ENCODE assay signal across 19 mouse cellular contexts in genomic region chr3:71545821-71546220, GRCm38 (mm10).
DNase-seq lines count a peak whose midpoint lies in the region; ATAC-seq and TF ChIP-seq lines count a peak whose summit lies in the region.
"Had no signal": no experiment of that assay in that cellular context is flagged by ENCODE, and none has a peak within 500 bp of the region (broad histone marks: within the 10 kb centered on the region; RNA-seq: fewer than 3 reads in every experiment).

No protein-coding gene starts in this region.

- DNase-seq in hindbrain, embryonic 10.5 days (ENCODE audit: low spot score), result no peak
- DNase-seq: adrenal gland, adult 2 months; adrenal gland, adult 8-10 months; adrenal gland, postnatal 10 days; adrenal gland, postnatal 14 days; adrenal gland, postnatal 25 days; adrenal gland, postnatal 36 days; B cell, adult 2 months; cerebellum, adult 11 months; cerebellum, adult 11-12 months; cerebellum, adult 18-20 months had no signal

- no peak overlapping the region for H3K4me2 ChIP-seq in intestine, embryonic 15.5 days (replicated peaks)
- H3K4me2 ChIP-seq in intestine, postnatal 0 days (replicated peaks; ENCODE audit: low read depth), result no peak overlapping the region
- H3K4me2 ChIP-seq in intestine, embryonic 16.5 days (ENCODE audit: low read depth, low read length), result no peak overlapping the region

- H3K4me1 ChIP-seq in intestine, embryonic 15.5 days (replicated peaks), result no peaks in the 10 kb centered on the region
- H3K4me1 ChIP-seq in intestine, postnatal 0 days (replicated peaks; ENCODE audit: control insufficient read depth, insufficient read depth, low read length), result no peaks in the 10 kb centered on the region
- no peaks in the 10 kb centered on the region for H3K4me1 ChIP-seq in intestine, embryonic 16.5 days (ENCODE audit: control insufficient read depth, insufficient read depth, low read length)
- no peaks in the 10 kb centered on the region for H3K4me1 ChIP-seq in hindbrain, embryonic 10.5 days (replicated peaks)

- H3K27ac ChIP-seq in intestine, embryonic 15.5 days, result no peak overlapping the region
- no peak overlapping the region for H3K27ac ChIP-seq in intestine, postnatal 0 days (ENCODE audit: low read depth, low read length)
- H3K27ac ChIP-seq in intestine, embryonic 16.5 days (ENCODE audit: low read length), result no peak overlapping the region
- no peak overlapping the region for H3K27ac ChIP-seq in hindbrain, embryonic 10.5 days

- H3K27me3 ChIP-seq in intestine, embryonic 15.5 days (replicated peaks), result no peaks in the 10 kb centered on the region
- H3K27me3 ChIP-seq in intestine, postnatal 0 days (replicated peaks; ENCODE audit: control insufficient read depth, insufficient read depth, low read length), result no peaks in the 10 kb centered on the region
- H3K27me3 ChIP-seq in intestine, embryonic 16.5 days (replicated peaks; ENCODE audit: control insufficient read depth, insufficient read depth, low read length), result no peaks in the 10 kb centered on the region
- H3K27me3 ChIP-seq in hindbrain, embryonic 10.5 days (ENCODE audit: insufficient read depth, poor library complexity, severe bottlenecking), result no peaks in the 10 kb centered on the region
- H3K27me3 ChIP-seq: CH12.LX, Patski had no signal

- no peaks in the 10 kb centered on the region for H3K36me3 ChIP-seq in intestine, embryonic 15.5 days
- no peaks in the 10 kb centered on the region for H3K36me3 ChIP-seq in intestine, postnatal 0 days (ENCODE audit: control insufficient read depth, insufficient read depth)
- H3K36me3 ChIP-seq in intestine, embryonic 16.5 days (ENCODE audit: control insufficient read depth, insufficient read depth, low read length), result no peaks in the 10 kb centered on the region
- no peaks in the 10 kb centered on the region for H3K36me3 ChIP-seq in hindbrain, embryonic 10.5 days
- H3K36me3 ChIP-seq: G1E had no signal

- peak; percentile 61 for ATAC-seq in intestine, embryonic 15.5 days
- no peak for ATAC-seq in intestine, postnatal 0 days
- ATAC-seq in intestine, embryonic 16.5 days, result peak; percentile 76
- ATAC-seq: activated CD4-positive, CD25-positive, alpha-beta regulatory T cell, adult 4 months; CD4-positive, CD25-positive, alpha-beta regulatory T cell, adult 4 months; Patski had no signal

- no peak overlapping the region for H3K4me3 ChIP-seq in intestine, embryonic 15.5 days (replicated peaks)
- no peak overlapping the region for H3K4me3 ChIP-seq in intestine, postnatal 0 days (ENCODE audit: low read depth, low read length)
- H3K4me3 ChIP-seq in intestine, embryonic 16.5 days (ENCODE audit: low read length), result no peak overlapping the region
- no peak overlapping the region for H3K4me3 ChIP-seq in hindbrain, embryonic 10.5 days

- no peak for TF ChIP-seq CTCF in intestine, postnatal 0 days (IDR thresholded peaks at IDR 0.05; ENCODE audit: low read depth)

- no peak overlapping the region for H3K9ac ChIP-seq in intestine, embryonic 15.5 days
- no peak overlapping the region for H3K9ac ChIP-seq in intestine, postnatal 0 days (ENCODE audit: low read depth, low read length)
- H3K9ac ChIP-seq in intestine, embryonic 16.5 days (ENCODE audit: low read depth, low read length), result no peak overlapping the region

- H3K9me3 ChIP-seq in intestine, embryonic 15.5 days, result no peaks in the 10 kb centered on the region
- no peaks in the 10 kb centered on the region for H3K9me3 ChIP-seq in intestine, postnatal 0 days (ENCODE audit: control insufficient read depth)
- H3K9me3 ChIP-seq in intestine, embryonic 16.5 days (ENCODE audit: control insufficient read depth, low read length), result no peaks in the 10 kb centered on the region
- no peaks in the 10 kb centered on the region for H3K9me3 ChIP-seq in hindbrain, embryonic 10.5 days
- H3K9me3 ChIP-seq: G1E had no signal

- WGBS in intestine, embryonic 15.5 days, result 59% methylated on average over 1 of the region's 1 CpGs
- WGBS in intestine, postnatal 0 days, result 35% methylated on average over 1 of the region's 1 CpGs
- 52% methylated on average over 1 of the region's 1 CpGs for WGBS in intestine, embryonic 16.5 days
- WGBS in hindbrain, embryonic 10.5 days, result 87% methylated on average over 1 of the region's 1 CpGs
